Mouse (Mus musculus) kidney, adult 9 months (tissue): ENCODE measurements around the gene Dnmt1.

Experiments
- DNase-seq: peaks from one replicate; pipeline ENCODE4 v3.0.0; 2022

The Dnmt1 gene

GRCm38 (mm10) chr9:20878041-20878709 is 81.5 kb downstream of the Dnmt1 start:
- peak; percentile 100 for DNase-seq

GRCm38 (mm10) chr9:20877118-20878040 is 82.3 kb downstream of the Dnmt1 start:
- peak; percentile 49 for DNase-seq

- DNase-seq, result no peak
Observed at GRCm38 (mm10) chr9:20876318-20877117, 83.2 kb downstream of the Dnmt1 start.

GRCm38 (mm10) chr9:20875021-20875790 is 84.5 kb downstream of the Dnmt1 start:
- DNase-seq, result no peak

- no peak for DNase-seq
Observed at GRCm38 (mm10) chr9:20873521-20873920, 86.2 kb downstream of the Dnmt1 start.

GRCm38 (mm10) chr9:20872991-20873390 is 86.7 kb downstream of the Dnmt1 start:
- no peak for DNase-seq

- no peak for DNase-seq
Observed at GRCm38 (mm10) chr9:20870211-20871173, 89.2 kb downstream of the Dnmt1 start.

GRCm38 (mm10) chr9:20869246-20869645 is 90.4 kb downstream of the Dnmt1 start:
- no peak for DNase-seq

GRCm38 (mm10) chr9:20868448-20869001 is 91.2 kb downstream of the Dnmt1 start, which contains the start of gene A230050P20Rik:
Gene A230050P20Rik (plus strand): TSS chr9:20868642.
- DNase-seq, result peak; percentile 45

- no peak for DNase-seq
Observed at GRCm38 (mm10) chr9:20866879-20867278, 92.8 kb downstream of the Dnmt1 start.

GRCm38 (mm10) chr9:20862225-20862624 is 97.5 kb downstream of the Dnmt1 start:
- no peak for DNase-seq

GRCm38 (mm10) chr9:20861821-20862220 is 97.9 kb downstream of the Dnmt1 start:
- no peak for DNase-seq

- DNase-seq, result no peak
Observed at GRCm38 (mm10) chr9:20859926-20860325, 99.8 kb downstream of the Dnmt1 start.
